Mouse (Mus musculus) embryonic facial prominence, embryonic 11.5 days (tissue): ENCODE measurements around the gene Ubxn6. TPM values are rescaled to one million over a fixed set of nuclear protein-coding genes. Genes with fewer than 3 reads are reported as not detected.

Experiments used
- ATAC-seq: fragments of 200-750 bp; cut with Nextera tagmentation; replicated peaks from 2 replicates; pipeline ENCODE4 v1.8.0; 2017; ENCODE audit warnings: low read depth; ENCODE audit not compliant: insufficient number of reproducible peaks, low FRiP score, low TSS enrichment
- DNase-seq: peaks from one replicate; pipeline ENCODE4 v3.0.0-alpha.2; 2015; ENCODE audit warnings: low spot score
- H3K27ac ChIP-seq: fragments of 300-500 bp; sonication (generic); replicated peaks from 2 replicates; pipeline ENCODE4 v1.5.1; 2014; ENCODE audit warnings: mild to moderate bottlenecking, low read depth, low read length, control low read depth
- H3K27me3 ChIP-seq: fragments of 300-500 bp; sonication (generic); 2 replicates; pipeline ENCODE4 v1.6.1; 2014; ENCODE audit warnings: mild to moderate bottlenecking, low read length, moderate library complexity, mixed read lengths; ENCODE audit not compliant: control insufficient read depth, insufficient read depth
- H3K36me3 ChIP-seq: fragments of 300-500 bp; sonication (generic); replicated peaks from 2 replicates; pipeline ENCODE4 v1.6.1; 2014; ENCODE audit warnings: low read depth, mild to moderate bottlenecking, low read length, moderate library complexity, mixed read lengths; ENCODE audit not compliant: control insufficient read depth, insufficient read depth
- H3K4me1 ChIP-seq: fragments of 300-500 bp; sonication (generic); 2 replicates; pipeline ENCODE4 v1.6.1; 2014; ENCODE audit warnings: low read length, mixed read lengths; ENCODE audit not compliant: control insufficient read depth, insufficient read depth
- H3K4me2 ChIP-seq: fragments of 300-500 bp; sonication (generic); 2 replicates; pipeline ENCODE4 v1.6.1; 2014; ENCODE audit warnings: low read depth, mild to moderate bottlenecking, control low read depth, low read length, moderate library complexity
- H3K4me3 ChIP-seq: fragments of 300-500 bp; sonication (generic); 2 replicates; pipeline ENCODE4 v1.5.1; 2014; ENCODE audit warnings: low read depth, low read length, control low read depth
- H3K9ac ChIP-seq: fragments of 300-500 bp; sonication (generic); replicated peaks from 2 replicates; pipeline ENCODE4 v1.6.1; 2014; ENCODE audit warnings: mild to moderate bottlenecking, control low read depth, low read length
- H3K9me3 ChIP-seq: fragments of 300-500 bp; sonication (generic); replicated peaks from 2 replicates; pipeline ENCODE4 v1.6.1; 2016; ENCODE audit warnings: mild to moderate bottlenecking, low read length, inconsistent platforms, mixed read lengths; ENCODE audit not compliant: control insufficient read depth
- WGBS: fragments of 180-500 bp; shearing (Covaris S2); extraction: QIAGEN DNeasy Blood & Tissue Kit; methylation state at CpG from one replicate; pipeline ENCODE4 v1.1.7; 2014; 5-methylcytosine and 5-hydroxymethylcytosine counted together
- polyA plus RNA-seq: library from polyadenylated mRNA; unstranded; fragments of >200 nt; fragmentation: Nextera tagmentation; extraction: Ambion mirVana; gene quantifications from 2 replicates; pipeline ENCODE4 v1.2.1, GENCODE M21; 2014

Ubxn6 gene
- polyA plus RNA-seq, 1 experiment from 2014 or later: 43.1 TPM

DNA sequence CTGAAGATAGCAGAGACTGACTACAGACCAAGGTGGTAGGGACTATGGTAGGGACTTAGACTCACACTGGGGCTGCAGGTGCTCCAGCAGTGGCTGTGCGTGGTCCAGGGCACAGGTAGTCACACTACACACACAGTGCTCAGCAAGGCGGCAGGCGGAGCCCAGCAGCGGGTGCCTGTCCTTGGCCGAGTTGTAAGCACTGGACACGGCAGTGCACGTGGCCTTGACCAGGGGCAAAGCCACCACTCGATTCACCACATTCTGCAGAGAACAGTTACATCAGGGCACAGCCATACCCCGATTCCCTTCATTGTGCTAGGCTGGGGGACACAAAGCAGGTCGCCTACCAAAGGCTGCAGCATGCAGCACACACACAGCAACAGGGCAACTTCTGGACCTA lies 41.4 kb upstream of the Ubxn6 start:
- Histone ChIP-seq H3K27me3 (peaks cover 29% of the 10 kb centered on the region), H3K9me3 (no peaks in the 10 kb centered on the region)

DNA sequence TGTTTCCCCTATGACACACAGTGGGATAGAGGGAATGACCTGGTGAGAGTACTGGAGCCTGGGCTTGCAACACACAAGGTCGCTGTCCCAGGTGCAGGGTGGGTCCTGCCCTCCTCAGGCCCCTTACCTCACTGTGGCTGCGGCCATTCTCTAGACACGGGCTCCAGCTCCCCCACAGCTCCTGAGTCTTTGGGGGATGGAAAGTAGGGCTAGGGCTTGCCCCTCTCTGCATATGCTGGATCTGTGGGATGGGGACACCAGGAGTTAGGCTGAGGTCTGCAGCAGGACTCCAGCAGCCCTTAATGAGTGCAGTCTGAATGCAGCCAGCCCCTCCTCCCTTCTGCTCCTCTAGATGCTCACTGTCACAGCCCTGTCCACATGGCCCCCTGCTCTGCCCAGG lies 37.9 kb upstream of the Ubxn6 start:
- Histone ChIP-seq H3K4me3 (no peak overlapping the region), H3K27me3 (no peaks in the 10 kb centered on the region), H3K4me1 (no peaks in the 10 kb centered on the region), H3K9ac (no peak overlapping the region), H3K9me3 (no peaks in the 10 kb centered on the region), H3K36me3 (no peaks in the 10 kb centered on the region), H3K27ac (no peak overlapping the region), H3K4me2 (no peak overlapping the region)
- DNase-seq (no peak), ATAC-seq (no peak)
- whole genome bisulfite sequencing: 67% methylated on average over 3 of the region's 3 CpGs

More for the DNA sequence above, 41.4 kb upstream of the Ubxn6 start:
- no peak for ATAC-seq
- DNase-seq: no peak
- Histone ChIP-seq H3K27ac (no peak overlapping the region), H3K9ac (no peak overlapping the region), H3K4me2 (no peak overlapping the region), H3K36me3 (no peaks in the 10 kb centered on the region), H3K4me3 (no peak overlapping the region), H3K4me1 (peaks cover 3% of the 10 kb centered on the region; the same call in 1 of the 2 replicates)
- 79% methylated on average over 10 of the region's 10 CpGs for WGBS

DNA sequence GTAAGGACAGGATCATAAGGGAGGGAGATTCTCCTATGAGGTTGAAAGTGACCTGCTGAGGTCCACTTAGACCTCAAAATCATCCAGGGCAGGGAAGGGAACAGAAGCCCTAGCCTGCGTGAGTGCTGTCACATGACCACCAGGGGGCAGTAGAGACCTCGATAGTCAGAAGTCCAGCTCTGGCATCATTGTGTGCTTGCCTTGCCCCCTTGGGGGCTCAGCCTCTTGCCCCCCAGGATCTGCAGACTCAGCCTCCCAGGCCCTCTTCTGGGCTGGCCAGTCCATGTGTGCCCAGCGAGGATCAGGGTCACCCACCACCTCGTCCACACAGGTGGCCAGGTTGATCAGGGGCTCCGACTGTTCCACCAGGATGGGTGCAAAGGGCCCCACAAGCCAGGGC lies 37.0 kb upstream of the Ubxn6 start:
- ATAC-seq: 0 out of 2 replicates have a peak, but pooled peaks have one; percentile 17
- Histone ChIP-seq H3K27ac (no peak overlapping the region), H3K36me3 (no peaks in the 10 kb centered on the region), H3K4me2 (no peak overlapping the region), H3K9ac (no peak overlapping the region), H3K4me3 (no peak overlapping the region), H3K4me1 (no peaks in the 10 kb centered on the region), H3K9me3 (no peaks in the 10 kb centered on the region), H3K27me3 (no peaks in the 10 kb centered on the region)
- peak; percentile 87 for DNase-seq
- WGBS: 41% methylated on average over 5 of the region's 5 CpGs

DNA sequence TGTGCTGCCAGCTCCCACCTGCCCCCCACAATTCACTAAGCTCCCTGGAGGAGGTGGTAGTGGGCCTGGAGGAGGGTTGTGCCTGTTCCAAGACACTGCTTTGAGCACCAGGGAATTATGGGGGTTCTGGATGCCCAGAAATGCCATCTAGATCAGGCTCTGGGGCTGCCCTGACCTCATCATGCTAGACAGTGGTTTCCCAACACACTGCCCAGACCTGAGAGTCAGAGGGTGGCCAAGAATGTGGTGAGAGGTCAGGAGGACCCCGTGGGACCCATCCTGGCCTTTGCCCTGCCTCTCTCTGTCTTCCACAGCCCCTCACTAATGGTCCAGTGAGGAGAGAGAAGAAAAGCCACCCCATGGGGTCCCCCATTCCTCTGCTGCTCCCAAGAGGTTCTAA lies 36.2 kb upstream of the Ubxn6 start:
- ATAC-seq (no peak), DNase-seq (no peak)
- H3K36me3 ChIP-seq: no peaks in the 10 kb centered on the region
- no peaks in the 10 kb centered on the region for H3K4me1 ChIP-seq
- no peaks in the 10 kb centered on the region for H3K27me3 ChIP-seq
- 54% methylated on average over 1 of the region's 1 CpGs for WGBS
- no peaks in the 10 kb centered on the region for H3K9me3 ChIP-seq
- no peak overlapping the region for H3K27ac ChIP-seq
- no peak overlapping the region for H3K4me3 ChIP-seq
- no peak overlapping the region for H3K4me2 ChIP-seq
- no peak overlapping the region for H3K9ac ChIP-seq

GRCm38 (mm10) chr17:56110571-56110970 lies 35.7 kb upstream of the Ubxn6 start:
- DNase-seq (no peak), ATAC-seq (no peak)
- no peak overlapping the region for H3K4me3 ChIP-seq
- no peak overlapping the region for H3K27ac ChIP-seq
- H3K4me1 ChIP-seq: no peaks in the 10 kb centered on the region
- no peaks in the 10 kb centered on the region for H3K9me3 ChIP-seq
- H3K4me2 ChIP-seq: no peak overlapping the region
- no peaks in the 10 kb centered on the region for H3K36me3 ChIP-seq
- 73% methylated on average over 4 of the region's 4 CpGs for WGBS
- no peaks in the 10 kb centered on the region for H3K27me3 ChIP-seq
- H3K9ac ChIP-seq: no peak overlapping the region

- Histone ChIP-seq H3K9me3 (no peaks in the 10 kb centered on the region), H3K4me1 (no peaks in the 10 kb centered on the region), H3K27ac (no peak within 1 kb of the TSS), H3K36me3 (no peaks in the 10 kb centered on the region), H3K4me3 (no peak within 1 kb of the TSS), H3K4me2 (no peak within 1 kb of the TSS), H3K9ac (no peak within 1 kb of the TSS), H3K27me3 (no peaks in the 10 kb centered on the region)
- WGBS: 59% methylated on average over 10 of the region's 10 CpGs
- DNase-seq (no peak), ATAC-seq (0 out of 2 replicates have a peak, but pooled peaks have one; percentile 32)
These were observed 34.6 kb upstream of the Ubxn6 start, which contains the start of gene Plin4 for GRCm38 (mm10) chr17:56109219-56110051. Gene Plin4 (minus strand): TSS chr17:56109803.

DNA sequence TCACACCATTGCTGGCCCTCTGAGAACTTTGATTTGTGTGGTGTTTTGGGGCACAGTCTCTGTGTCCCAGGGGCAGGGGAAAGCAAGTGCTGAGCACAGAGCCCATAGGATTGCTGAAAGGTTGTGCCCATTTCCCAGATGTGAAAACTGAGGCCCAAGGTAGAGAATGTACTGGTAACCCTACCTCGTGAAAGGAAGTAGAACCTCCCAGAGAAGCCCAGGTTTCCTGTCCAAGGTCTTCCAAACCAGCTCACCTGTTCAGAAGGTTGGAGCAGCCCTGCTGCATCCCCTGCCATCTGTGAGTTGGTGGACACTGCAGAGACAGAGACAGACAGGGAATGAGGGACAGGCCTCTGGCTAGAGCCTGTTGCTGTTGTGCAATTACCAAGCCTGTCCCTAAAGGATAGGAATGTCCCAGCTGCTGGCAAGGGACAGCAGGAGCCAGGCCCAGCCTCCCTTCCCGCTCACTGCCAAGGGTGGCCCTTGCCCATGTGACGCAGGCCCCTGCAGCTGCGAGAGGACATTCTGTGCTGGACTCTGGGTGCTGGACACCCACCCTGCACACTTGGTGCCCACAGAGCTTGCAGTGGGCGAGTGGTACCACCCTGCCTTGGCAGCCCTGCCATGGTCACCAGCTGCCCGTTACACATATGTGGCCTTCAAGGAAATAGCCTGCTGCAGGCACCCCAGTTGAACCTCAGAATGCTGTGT lies 33.7 kb upstream of the Ubxn6 start:
- DNase-seq: no peak
- no peak for ATAC-seq
- WGBS: 82% methylated on average over 6 of the region's 6 CpGs
- Histone ChIP-seq H3K4me3 (no peak overlapping the region), H3K27me3 (no peaks in the 10 kb centered on the region), H3K4me2 (no peak overlapping the region), H3K36me3 (no peaks in the 10 kb centered on the region), H3K9me3 (no peaks in the 10 kb centered on the region), H3K27ac (no peak overlapping the region), H3K9ac (no peak overlapping the region), H3K4me1 (no peaks in the 10 kb centered on the region)

DNA sequence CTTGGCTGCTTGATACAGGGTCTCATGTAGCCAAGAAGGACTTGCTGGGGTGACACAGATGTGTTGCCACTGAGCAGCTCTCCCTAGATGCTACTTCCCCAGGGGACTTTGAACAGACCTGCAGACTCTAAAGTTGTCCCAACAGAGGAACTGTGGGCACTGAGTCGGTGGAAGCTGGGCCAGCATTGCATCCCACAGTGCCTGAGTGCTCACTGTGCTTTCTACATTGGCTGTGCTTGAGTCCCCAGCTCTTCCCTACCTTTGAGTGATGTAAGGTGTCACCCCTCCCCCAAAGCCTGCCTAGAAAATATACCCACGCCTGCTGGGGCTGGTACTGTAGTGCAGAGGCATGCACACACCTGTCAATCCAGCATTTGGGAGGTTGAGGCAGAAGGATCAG lies 32.9 kb upstream of the Ubxn6 start:
- Histone ChIP-seq H3K4me2 (no peak overlapping the region), H3K36me3 (no peaks in the 10 kb centered on the region), H3K27ac (no peak overlapping the region), H3K27me3 (no peaks in the 10 kb centered on the region), H3K4me3 (no peak overlapping the region), H3K9ac (no peak overlapping the region), H3K4me1 (no peaks in the 10 kb centered on the region), H3K9me3 (no peaks in the 10 kb centered on the region)
- no peak for ATAC-seq
- WGBS: 63% methylated on average over 2 of the region's 2 CpGs
- DNase-seq: no peak
